Mouse (Mus musculus): ENCODE results near the gene Skor1.
A peak's percentile ranks its signal among the peaks of the same experiment; 100 is the strongest.

Skor1 gene

GRCm38 (mm10) chr9:63148410-63149371 is at the start of gene Skor1:
Gene Skor1, minus strand, starts transcription at chr9:63148961.
- DNase-seq (ENCODE audit: low spot score), result no peak

GRCm38 (mm10) chr9:63197252-63197651 is 48.5 kb upstream of the Skor1 start:
- peak; percentile 35 for DNase-seq (ENCODE audit: low spot score)

GRCm38 (mm10) chr9:63196114-63196682 is 47.4 kb upstream of the Skor1 start:
- no peak for DNase-seq (ENCODE audit: low spot score)

GRCm38 (mm10) chr9:63195523-63195922 is 46.8 kb upstream of the Skor1 start:
- DNase-seq (ENCODE audit: low spot score), result no peak

GRCm38 (mm10) chr9:63194791-63195190 is 46.0 kb upstream of the Skor1 start:
- DNase-seq (ENCODE audit: low spot score), result no peak

GRCm38 (mm10) chr9:63192809-63193208 is 44.0 kb upstream of the Skor1 start:
- no peak for DNase-seq (ENCODE audit: low spot score)

- DNase-seq (ENCODE audit: low spot score), result no peak
Observed at GRCm38 (mm10) chr9:63187310-63187709, 38.5 kb upstream of the Skor1 start.

- DNase-seq (ENCODE audit: low spot score), result no peak
Observed at GRCm38 (mm10) chr9:63185249-63185648, 36.5 kb upstream of the Skor1 start.

GRCm38 (mm10) chr9:63183864-63184263 is 35.1 kb upstream of the Skor1 start:
- DNase-seq (ENCODE audit: low spot score), result no peak

GRCm38 (mm10) chr9:63182306-63182960 is 33.7 kb upstream of the Skor1 start:
- no peak for DNase-seq (ENCODE audit: low spot score)

GRCm38 (mm10) chr9:63181337-63182178 is 32.8 kb upstream of the Skor1 start:
- DNase-seq (ENCODE audit: low spot score), result no peak

- no peak for DNase-seq (ENCODE audit: low spot score)
Observed at GRCm38 (mm10) chr9:63178296-63178695, 29.5 kb upstream of the Skor1 start.

- no peak for DNase-seq (ENCODE audit: low spot score)
Observed at GRCm38 (mm10) chr9:63174001-63174721, 25.4 kb upstream of the Skor1 start.

GRCm38 (mm10) chr9:63171951-63172350 is 23.2 kb upstream of the Skor1 start:
- DNase-seq (ENCODE audit: low spot score), result no peak

- no peak for DNase-seq (ENCODE audit: low spot score)
Observed at GRCm38 (mm10) chr9:63169127-63169526, 20.4 kb upstream of the Skor1 start.

- no peak for DNase-seq (ENCODE audit: low spot score)
Observed at GRCm38 (mm10) chr9:63165070-63165469, 16.3 kb upstream of the Skor1 start.

- DNase-seq (ENCODE audit: low spot score), result no peak
Observed at GRCm38 (mm10) chr9:63163756-63164155, 15.0 kb upstream of the Skor1 start.

- DNase-seq (ENCODE audit: low spot score), result no peak
Observed at GRCm38 (mm10) chr9:63151949-63152348, 3.2 kb upstream of the Skor1 start.

- no peak for DNase-seq (ENCODE audit: low spot score)
Observed at GRCm38 (mm10) chr9:63151072-63151870, 2.5 kb upstream of the Skor1 start.

GRCm38 (mm10) chr9:63150086-63150800 is 1.5 kb upstream of the Skor1 start:
- no peak for DNase-seq (ENCODE audit: low spot score)

Measured in MN1 (cell line).